Mouse (Mus musculus): ENCODE measurements around the gene Cog4. TPM values are rescaled to one million over a fixed set of nuclear protein-coding genes. Genes with fewer than 3 reads are reported as not detected.
"Not testable (repeated sequence)": the region's sequence is repeated elsewhere in the genome, so short reads cannot be mapped to it uniquely, and the experiment has no call there.

The Cog4 gene
- total RNA-seq, 2 experiments from 2014 or later: 59.5 to 66.6 TPM

DNA sequence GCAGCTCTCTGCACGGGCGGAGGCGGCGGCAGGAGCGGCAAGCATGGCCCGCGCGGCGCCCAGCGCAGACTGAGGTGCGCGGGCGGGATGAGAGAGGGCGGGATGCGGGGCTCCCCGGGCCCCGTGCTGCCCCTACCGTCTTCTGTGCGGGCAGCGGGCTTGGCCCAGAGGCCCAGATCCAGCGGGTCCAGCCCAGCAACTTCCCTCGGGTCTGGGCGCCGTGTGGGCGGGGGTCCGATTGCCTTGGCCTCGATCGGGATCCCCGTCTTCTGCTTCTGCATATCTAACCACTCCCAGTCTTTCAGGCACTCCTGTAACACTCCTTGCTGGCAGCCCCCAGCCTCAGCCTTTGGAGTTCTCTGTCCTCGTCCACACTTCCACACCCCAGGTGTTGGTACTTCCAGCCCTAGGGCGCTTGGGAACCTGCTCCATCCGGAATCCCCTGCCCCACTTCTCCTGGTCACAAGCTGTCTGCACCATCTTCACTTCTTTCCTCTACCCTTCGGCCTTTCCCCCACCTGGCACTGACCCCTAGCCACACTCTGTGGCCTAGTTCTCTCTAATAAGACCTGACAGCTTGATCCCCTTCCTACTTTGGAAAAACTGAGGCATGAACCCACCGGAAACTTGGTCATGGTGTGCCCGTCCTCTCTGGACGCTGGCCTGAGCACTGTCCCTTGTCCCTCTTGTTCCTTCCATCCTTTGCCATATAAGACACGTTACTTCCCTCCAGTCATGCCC, 73.8 kb downstream of the Cog4 start:
- peak; percentile 26 to 61 for DNase-seq (ENCODE audit: low spot score in 2 of 2)

DNA sequence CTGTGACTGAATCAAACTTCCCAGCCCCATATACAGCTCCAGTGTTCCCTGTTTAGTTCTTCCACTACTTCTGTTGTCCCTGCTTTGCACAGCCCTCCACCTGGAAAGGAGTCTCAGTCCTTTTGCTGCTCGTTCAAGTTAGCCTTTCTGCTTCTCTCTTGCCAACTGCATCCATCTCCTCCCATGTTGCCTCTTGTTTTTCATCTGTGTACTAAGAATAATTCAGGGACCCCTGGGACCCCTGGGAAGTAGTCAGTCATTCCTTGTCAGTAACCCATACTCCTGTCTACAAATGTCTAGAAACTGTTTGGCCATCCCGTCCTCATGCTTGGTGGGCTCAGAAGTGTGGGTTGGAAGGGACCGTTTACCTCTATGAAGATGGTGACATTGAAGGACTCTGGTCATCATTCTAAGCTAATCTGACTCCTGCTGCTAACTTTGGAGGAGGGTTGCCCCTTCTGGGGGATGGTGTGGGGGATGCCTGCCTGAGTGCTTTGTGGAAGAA, 74.4 kb downstream of the Cog4 start:
- DNase-seq (ENCODE audit: low spot score in 2 of 2): no peak

DNA sequence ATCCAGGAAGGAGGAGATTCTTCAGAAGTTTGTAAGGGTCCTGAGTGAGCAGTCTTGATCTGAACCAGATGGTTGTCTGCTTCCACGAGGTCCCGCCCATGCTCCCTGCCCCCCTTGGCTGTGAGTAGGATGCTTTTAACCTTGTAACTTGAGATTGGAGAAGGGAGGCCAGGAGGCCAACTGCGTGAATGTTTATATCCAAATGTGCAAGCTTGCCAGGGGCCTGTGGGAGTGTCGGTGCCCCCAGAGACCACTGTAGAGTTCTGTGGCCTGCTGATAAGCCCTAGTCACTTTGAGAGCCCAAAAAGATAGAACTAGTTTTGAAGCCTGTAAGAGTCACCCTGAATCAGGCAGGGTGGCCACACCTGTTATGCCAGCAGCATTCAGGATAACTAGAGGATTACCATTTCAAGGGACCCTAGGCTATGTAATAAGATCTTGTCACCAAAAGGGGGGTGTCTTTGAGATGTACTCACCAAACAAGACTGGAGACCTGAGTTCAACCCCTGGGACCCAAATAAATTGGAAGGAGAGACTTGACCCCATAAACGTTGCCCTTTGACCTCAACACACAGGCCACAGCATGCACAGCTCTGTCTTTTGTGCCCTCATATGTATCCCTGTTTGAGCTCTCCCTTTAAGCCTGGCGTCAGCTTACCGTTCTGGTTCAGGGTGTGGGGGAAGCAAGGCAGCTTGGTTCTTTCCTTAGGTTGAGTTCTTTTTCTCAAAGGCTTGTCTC, 75.3 kb downstream of the Cog4 start:
- peak; percentile 23 to 65 for DNase-seq (ENCODE audit: low spot score in 2 of 2)

DNA sequence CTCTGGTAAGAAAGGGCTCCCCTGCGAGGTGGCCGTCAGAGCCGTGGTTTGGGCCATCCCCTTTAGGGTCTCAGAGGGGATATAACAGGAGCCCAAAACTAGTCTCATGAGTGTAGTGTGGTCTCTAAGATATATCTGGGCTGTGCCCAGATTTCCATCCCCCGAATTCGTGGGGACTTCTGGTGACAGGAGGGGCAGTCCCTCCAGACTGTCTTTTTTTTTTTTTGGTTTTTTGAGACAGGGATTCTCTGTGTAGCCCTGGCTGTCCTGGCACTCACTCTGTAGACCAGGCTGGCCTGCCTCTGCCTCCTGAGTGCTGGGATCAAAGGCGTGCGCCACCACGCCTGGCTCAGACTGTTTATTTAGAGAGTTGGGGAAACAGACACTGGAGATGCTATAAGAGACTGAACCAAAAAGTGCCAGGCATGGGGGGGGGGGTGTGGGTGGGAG, 79.3 kb downstream of the Cog4 start:
- no peak for DNase-seq (ENCODE audit: low spot score in 2 of 2)

DNA sequence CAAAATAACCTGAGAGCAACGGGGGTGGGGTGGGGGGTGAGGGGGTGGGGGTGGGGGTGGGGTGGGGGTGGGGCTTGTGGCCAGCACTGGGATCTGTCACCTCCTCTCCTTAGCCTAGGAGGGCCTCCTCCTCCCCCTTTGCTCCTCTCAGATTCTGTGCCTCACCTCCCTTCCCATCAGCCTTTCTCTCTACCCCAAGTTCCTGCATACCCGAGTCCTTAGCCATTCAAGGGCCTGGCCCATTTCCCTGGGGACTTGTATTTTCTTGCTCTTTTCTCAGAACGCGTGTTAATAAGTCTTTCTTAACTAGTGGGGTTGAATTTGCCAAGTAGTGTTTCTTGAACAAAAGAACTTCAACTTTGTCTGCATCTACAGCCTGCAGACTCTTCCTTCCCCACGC, 80.3 kb downstream of the Cog4 start:
- DNase-seq (ENCODE audit: low spot score in 2 of 2): no peak

DNA sequence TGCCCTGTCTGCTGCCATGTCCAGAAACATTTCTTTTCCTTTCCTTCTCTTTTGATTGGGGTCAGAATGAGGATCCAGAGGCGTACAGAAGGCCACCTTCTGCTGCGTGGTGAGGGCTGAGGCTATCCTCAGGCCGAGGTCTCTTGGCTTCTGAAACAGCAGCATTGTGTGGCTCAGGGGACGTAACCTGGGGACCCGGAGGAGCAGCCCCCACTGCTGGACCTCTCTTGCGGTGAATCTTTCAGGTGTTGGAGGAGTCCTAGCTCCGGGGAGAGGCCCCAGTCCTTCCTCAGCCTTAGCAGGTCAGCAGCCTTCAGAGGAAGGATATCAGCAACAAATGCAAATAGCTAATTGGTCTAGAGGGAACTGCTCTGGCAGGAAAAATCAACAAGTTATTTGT, 82.0 kb downstream of the Cog4 start:
- DNase-seq (ENCODE audit: low spot score in 2 of 2): no peak

DNA sequence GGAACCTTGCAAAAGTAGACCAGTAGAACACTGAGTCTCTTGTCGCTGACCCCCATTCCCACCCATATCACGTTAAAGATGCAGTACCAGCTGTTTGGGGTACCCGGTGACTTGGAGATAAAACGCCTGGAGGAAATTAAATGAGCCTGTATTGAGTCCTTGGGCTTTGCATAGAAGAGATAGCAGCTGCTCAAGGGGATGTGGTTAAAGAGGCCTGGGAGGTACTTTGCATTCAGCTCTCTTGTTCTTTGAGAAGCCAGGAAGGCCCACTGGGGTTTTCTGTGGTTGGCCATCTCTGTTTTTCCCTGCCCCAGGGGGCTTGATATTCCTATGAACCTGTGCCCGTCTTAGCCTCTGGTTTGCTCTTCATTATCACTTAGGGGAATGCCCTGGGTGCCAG, 82.7 kb downstream of the Cog4 start:
- no peak for DNase-seq (ENCODE audit: low spot score in 2 of 2)

DNA sequence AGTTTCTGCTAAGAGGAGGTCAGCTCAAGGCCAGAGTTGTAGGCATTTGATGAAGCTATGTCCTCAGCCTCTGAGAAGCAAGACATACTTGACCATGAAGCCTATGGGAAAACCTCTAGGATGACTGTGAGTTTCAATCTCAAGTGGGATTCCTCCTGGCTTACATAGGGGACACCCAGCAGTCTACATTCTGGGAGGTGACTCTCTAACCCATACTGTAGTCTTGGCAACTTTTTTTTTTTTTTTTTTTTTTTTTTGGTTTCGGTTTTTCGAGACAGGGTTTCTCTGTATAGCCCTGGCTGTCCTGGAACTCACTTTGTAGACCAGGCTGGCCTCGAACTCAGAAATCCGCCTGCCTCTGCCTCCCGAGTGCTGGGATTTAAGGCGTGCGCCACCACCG, 83.3 kb downstream of the Cog4 start:
- not testable (repeated sequence) for DNase-seq (ENCODE audit: low spot score in 2 of 2)

DNA sequence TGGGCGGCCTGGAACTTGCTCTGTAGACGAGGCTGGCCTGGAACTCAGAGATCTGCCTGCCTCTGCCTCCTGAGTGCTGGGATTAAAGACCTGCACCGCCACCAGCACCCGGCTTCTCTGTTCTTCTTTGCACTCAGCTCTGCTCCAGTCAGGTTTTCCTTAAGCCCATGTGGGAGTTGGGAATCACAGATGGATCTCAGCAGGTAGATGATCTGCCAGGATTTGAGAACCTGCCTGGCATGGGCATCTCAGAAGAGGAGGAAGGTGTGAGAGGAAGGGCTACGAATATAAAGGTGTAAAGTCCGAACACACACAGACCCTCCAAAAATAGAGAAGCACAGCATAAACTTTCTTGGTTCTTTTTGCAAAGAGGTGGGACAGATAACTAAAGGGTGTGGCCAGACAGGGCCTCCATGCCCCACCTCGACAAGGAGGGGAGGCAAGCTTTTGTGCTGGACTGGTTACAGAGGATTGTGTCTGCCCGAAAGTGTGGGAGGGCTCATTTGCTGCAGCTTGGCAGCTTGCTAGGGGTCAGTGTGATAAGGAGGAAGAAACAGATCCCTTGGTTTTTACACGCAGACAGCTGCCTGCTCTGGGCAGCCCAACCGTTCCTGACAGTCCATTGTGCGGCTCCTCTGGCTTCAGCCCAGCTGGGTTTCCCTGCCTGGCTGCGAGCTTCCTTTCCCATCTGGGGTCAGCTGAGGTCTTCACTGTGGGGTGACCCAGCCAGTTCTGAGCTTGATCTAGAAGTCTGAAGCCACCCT, 85.0 kb downstream of the Cog4 start:
- DNase-seq (ENCODE audit: low spot score in 2 of 2): peak; percentile 63 to 80

Other genes with a start within 250 kb of the Cog4 start
- 10 to 100 TPM; 20.3 to 21.2 TPM for gene Vac14, start 228.0 kb upstream of the Cog4 start, total RNA-seq (2021)
- 10 to 100 TPM; 73.8 to 79.3 TPM for gene Mtss1l, start 125.1 kb upstream of the Cog4 start, total RNA-seq (2021)
- gene Il34, start 40.7 kb upstream of the Cog4 start, total RNA-seq (2021): 10 to 100 TPM in 1 of 2 experiments, 1 to 10 TPM in 1; 7.9 to 10.4 TPM
- gene Sf3b3, start 187 bp downstream of the Cog4 start, total RNA-seq (2021): 10 to 100 TPM; 56.3 to 63.0 TPM
- 1 to 10 TPM; 5.9 to 6.5 TPM for gene Fuk, start 55.9 kb downstream of the Cog4 start, total RNA-seq (2021)
- gene St3gal2, start 73.3 kb downstream of the Cog4 start, total RNA-seq (2021): 10 to 100 TPM; 44.0 to 44.9 TPM
- gene Ddx19a, start 151.2 kb downstream of the Cog4 start, total RNA-seq (2021): 10 to 100 TPM; 50.6 to 56.3 TPM
- gene Ddx19b, start 185.2 kb downstream of the Cog4 start, total RNA-seq (2021): 10 to 100 TPM; 10.2 to 10.7 TPM
- 10 to 100 TPM; 47.1 to 52.3 TPM for gene Aars, start 186.5 kb downstream of the Cog4 start, total RNA-seq (2021)
- gene Exosc6, start 209.7 kb downstream of the Cog4 start, total RNA-seq (2021): not detected
- 1 to 10 TPM; 1.4 to 2.4 TPM for gene Clec18a, start 245.8 kb downstream of the Cog4 start, total RNA-seq (2021)
- 10 to 100 TPM; 43.0 to 49.6 TPM for gene Pdpr, start 248.0 kb downstream of the Cog4 start, total RNA-seq (2021)